Mouse (Mus musculus) urinary bladder, adult 2 months (tissue): ENCODE results near the gene Cask. TPM values are rescaled to one million over a fixed set of nuclear protein-coding genes. Genes with fewer than 3 reads are reported as not detected.

Source experiments
- DNase-seq: peaks from one replicate; pipeline ENCODE4 v3.0.0; 2022; ENCODE audit warnings: low spot score
- polyA plus RNA-seq: library from polyadenylated mRNA; depleted of rRNA; stranded (reverse); fragments of >200 nt; gene quantifications from 2 replicates; pipeline ENCODE4 v1.2.3, GENCODE M21; 2012; rRNA removed

Gene Cask
- polyA plus RNA-seq, 1 experiment, result 17.4 TPM

GRCm38 (mm10) chrX:13467121-13467571 is 384.0 kb downstream of the Cask start:
- no peak for DNase-seq

Other genes with a start within 250 kb of the Cask start
- gene Gpr34, start 219.3 kb downstream of the Cask start, polyA plus RNA-seq, result 3.5 and 3.8 TPM in 2 replicates
- gene Gpr82, start 190.0 kb downstream of the Cask start, polyA plus RNA-seq, result 0.12 and 0.15 TPM in 2 replicates